Mouse (Mus musculus) ES-E14 (cell line): Measurements from ENCODE around the gene Sarnp.

ENCODE experiments used
- HCFC1 ChIP-seq: IDR thresholded peaks from 2 replicates; pipeline ENCODE4 v1.6.1; 2012; ENCODE audit warnings: low read length, inconsistent platforms, borderline replicate concordance; ENCODE audit not compliant: insufficient read depth
- ZNF384 ChIP-seq: IDR thresholded peaks from 2 replicates; pipeline ENCODE4 v1.6.1; 2012; ENCODE audit warnings: low read depth, low read length, inconsistent platforms

DNA sequence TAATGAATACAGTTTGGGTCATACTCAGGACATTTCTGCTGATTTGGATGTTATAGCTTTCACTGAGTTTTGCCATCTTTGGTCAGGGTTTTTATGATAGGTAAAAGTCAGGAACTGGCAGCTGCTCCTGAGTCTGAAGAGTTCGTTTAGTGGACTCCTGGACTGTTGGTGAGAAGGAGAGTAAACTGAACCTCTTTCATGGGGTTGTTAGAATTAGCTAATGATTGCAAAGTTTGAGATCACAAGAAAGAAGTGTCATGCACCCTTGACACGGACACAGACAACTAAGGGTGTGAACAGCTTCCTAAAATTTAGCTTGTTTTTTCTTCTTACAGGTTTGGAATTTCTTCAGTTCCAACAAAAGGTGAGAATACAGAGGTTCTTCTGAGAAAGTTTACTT, 31.3 kb downstream of the Sarnp start:
- TF ChIP-seq ZNF384 (no peak), HCFC1 (no peak)
